Mouse (Mus musculus): ENCODE results near the gene Pdyn.

The Pdyn gene

DNA sequence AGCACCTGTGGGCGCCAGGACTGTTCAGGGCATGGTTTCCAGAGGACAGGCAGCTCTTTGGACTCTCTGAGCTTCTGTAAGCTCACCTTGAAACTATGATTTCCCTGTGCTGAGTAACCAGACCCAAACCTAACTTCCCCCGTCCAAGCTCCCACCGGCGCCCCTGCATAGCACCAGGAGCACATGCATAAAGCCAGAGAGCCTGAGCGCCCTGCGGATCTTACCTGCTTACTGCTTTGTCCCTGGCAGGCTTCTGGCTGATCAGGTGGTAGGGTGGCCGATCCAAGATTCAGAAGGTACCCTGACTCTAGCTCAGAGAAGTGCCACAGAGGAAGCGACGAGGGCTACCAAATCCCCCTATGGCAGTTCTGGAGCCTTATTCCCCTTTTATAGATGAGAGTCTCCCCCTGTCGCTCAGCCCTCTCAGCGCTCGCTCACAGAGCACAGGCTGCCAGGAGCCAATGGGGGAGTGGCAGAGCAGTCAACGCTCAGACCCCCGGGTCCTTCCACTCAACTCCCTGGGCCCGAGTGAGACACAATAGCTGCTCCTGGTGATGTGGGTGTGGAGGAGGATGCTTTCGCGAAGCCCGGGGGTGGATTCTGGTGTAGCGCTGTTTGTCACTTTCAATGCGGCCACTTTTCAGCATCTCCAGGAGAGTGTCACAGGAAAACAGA is at the start of gene Pdyn:
Pdyn (minus strand) TSS at position 361 of the 675 bp plus-strand sequence.
- no peak for DNase-seq (ENCODE audit: low read depth, low spot score)

DNA sequence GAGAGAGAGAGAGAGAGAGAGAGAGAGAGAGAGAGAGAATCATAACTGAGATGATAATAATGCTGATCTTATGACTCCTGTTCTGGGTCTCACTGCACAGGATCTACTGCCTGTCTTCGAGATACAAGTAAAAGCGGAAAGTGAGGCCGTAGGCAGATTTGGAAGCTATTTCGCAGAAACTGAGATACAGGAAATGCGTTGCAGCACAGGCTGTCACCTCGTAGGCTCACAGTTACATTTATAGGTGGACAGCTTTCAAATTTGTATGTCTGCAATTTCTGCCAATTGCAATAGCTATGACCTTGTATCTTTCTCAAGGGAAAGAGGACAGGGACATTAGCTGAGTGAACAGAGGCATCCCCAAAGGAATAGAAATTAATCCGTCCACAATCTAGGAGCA is 42.4 kb upstream of the Pdyn start:
- no peak for DNase-seq (ENCODE audit: low read depth, low spot score)

DNA sequence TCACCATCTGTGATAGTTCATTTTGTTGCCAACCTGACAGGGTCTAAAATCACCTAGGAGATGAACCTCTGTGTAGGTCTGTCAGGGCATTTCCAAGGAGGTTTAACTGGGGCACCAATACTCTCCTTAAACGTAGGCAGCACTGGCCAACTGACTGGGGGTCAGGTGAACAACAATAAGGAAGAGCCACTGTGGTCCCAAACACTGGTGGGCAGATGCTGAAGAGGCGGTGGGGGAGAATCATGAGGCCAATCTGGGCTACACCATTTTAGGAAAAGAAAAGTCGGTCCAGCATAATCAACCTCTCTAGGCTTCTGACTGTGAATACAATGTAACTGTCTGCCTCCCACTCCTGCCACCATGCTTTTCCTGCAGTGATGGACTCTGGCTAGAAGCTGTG is 40.9 kb upstream of the Pdyn start:
- DNase-seq (ENCODE audit: low read depth, low spot score): no peak

DNA sequence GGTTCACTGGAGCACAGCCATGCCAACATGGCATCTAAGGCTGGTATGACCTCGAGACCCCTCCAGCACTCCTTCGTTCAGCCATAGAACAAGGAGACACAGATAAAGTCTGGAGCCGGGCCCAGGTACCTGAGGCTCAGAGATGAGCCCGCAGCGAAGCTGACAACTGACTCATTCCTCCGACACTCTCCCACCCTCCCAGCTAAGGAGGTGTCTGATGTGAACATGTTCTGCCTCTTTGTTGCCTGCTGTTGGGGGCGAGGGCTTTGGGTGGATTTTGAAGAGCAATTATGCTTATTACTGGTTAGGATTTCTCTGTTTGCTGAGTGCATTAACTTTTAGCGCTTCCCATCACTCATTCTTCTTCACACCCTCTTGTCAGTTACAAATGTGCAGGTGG is 34.4 kb upstream of the Pdyn start:
- no peak for DNase-seq (ENCODE audit: low read depth, low spot score)

DNA sequence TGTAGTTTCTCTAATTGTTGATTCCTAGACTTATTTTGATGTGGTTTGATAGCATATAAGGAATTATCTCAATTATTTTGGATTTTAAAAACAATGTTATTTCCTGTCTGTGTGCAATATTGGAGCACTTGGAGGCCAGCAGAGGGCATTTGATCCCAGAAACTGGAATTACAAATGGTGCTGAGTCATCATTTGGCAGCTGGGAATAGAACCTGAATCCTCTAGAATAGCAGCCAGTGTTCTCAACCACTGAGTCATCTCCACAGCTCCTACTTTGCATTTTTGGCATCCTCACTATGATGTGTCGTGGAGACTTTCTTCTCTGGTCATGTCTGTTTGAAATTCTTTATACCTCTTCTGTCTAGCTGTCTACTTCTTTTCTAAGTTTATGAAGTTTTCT is 30.0 kb upstream of the Pdyn start:
- DNase-seq (ENCODE audit: low read depth, low spot score): peak; percentile 92

DNA sequence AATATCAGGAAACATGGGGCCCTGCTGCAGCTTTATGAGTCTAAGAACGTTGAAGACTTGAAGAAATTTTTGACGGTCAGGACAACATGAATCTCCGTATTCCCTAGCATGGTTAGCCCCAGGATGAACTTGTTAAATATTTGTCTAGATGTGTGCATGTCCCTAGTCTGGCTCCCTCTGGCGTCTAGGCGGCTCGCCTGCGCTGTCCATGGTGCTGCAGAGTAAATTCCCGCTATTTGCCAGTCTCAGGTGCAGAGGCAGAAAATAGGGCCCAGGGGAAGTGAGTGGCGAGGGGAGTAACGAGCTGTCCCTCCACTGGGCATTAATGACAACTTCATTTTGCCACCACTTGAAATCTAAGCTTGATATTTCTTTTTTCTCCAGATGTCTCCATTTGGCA is 16.0 kb upstream of the Pdyn start:
- peak; percentile 58 for DNase-seq (ENCODE audit: low read depth, low spot score)

DNA sequence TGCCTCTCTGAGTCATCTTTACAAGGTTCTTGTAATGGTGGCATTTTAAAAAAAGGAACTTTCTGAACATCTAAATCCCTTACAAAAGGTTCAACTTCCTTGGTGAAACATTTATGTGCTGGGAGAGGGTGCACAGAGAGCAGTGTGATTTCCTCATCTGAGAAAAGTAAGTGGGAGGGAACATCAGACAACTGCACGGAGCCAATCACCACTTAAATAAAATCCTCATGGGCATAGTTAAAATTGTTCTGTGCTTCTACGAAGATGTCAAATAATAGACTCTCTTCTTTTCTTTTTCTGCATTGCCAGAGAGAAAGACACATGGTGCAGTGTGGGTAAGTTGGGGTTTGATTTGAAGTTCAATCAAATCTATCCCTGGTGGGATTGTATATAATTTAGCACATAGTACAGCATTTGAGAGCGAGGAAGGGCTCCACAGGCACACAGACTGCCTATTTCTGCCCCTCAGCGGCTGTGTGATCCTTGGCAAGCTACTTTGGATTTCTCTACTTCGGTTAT is 13.4 kb upstream of the Pdyn start:
- no peak for DNase-seq (ENCODE audit: low read depth, low spot score)

DNA sequence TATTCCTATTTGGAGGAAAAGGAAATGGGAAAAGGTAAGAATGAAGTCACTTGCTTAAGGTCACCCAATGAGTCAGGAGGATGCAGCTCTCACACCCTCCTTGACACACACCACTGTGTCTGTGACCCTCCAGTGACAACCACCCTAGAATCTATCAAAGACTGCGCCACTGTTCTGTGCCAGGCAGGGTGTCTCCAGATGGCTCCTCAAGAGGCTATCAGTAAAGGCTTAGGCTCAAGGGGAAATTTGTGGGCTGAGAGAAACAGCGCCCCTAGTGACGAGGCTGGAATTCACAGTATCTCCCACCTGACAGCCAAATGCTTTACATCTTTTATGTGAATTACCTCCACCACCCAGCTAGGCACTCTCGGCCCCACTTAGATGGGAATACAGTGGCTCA is 3.6 kb downstream of the Pdyn start:
- DNase-seq (ENCODE audit: low read depth, low spot score): peak; percentile 53

DNA sequence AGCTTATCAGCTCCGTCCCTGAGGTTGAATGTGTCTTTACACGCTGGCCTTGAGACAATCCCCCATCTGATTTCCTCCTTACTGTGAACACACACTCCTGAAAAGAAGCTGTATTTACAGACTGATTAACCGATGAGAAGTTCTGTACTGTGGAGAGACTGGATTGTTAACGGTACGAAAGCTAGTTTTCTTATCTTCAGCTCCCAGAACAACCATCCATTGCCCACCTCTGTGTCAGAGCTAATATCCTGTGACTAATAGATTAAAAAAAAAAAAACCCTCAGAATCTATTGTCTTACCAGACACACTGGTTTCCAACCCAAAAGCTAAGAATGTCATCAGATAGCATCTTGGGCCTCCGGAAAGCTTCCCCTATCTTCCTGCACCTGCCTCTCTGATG is 5.3 kb downstream of the Pdyn start:
- DNase-seq (ENCODE audit: low read depth, low spot score): no peak

DNA sequence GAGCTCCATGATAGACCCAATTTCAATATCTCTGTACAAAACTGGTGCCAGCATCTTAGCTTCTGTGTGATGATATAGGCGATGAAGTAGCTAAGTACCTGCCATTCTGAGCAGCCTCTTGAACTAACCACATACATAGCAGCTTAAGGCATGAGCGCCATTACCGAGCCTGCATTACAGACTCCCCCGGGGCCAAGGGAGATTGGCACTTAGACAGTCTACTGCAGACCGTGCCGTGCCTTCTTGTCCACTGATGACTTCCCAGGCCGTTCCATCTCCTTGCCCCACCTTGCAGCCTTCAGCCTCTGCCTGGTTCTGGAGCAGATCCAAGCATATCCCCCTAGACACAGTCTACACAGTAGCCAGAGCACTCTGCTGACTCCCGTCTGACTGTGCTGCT is 7.0 kb downstream of the Pdyn start:
- no peak for DNase-seq (ENCODE audit: low read depth, low spot score)

DNA sequence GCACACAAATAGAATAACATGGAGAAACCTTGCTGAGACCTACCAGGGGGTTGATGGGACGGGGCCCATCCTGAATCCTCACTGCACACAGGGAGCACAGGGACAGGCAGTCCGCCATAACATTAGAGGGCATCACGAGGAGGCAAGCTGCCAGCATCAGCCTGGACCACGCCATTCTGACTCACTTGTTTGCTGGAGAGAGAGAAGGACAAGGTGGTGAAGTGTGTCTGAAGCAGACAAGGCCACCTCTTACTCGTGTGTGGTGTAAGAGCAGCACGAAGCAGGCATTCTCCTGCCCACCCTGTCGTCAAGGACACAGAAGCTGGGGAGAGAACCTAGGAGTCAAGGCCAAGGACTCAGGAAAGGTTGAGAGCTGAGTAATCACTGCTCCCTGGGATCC is 9.9 kb downstream of the Pdyn start:
- DNase-seq (ENCODE audit: low read depth, low spot score): peak; percentile 7

DNA sequence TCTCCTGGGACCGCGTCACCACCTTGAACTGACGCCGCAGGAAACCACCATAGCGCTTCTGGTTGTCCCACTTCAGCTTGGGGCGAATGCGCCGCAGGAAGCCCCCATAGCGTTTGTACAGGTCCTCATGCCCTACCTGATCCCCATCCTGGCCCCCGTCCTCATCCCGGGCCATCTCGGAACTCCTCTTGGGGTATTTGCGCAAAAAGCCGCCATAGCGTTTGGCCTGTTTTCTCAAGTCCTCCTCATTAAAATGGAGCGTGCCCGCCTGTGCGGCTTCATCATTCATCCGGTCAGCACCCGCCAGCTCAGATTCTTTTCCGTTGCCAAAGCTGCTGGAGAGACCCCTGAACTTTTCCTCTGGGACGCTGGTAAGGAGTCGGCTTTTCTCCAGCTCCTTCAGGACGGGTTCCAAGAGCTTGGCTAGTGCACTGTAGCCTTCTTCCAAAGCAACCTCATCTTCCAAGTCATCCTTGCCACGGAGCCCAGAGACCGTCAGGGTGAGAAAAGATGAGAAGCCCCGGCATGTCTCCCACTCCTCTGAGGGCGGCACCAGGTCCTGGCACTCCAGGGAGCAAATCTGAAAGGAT is 11.5 kb downstream of the Pdyn start:
- no peak for DNase-seq (ENCODE audit: low read depth, low spot score)

DNA sequence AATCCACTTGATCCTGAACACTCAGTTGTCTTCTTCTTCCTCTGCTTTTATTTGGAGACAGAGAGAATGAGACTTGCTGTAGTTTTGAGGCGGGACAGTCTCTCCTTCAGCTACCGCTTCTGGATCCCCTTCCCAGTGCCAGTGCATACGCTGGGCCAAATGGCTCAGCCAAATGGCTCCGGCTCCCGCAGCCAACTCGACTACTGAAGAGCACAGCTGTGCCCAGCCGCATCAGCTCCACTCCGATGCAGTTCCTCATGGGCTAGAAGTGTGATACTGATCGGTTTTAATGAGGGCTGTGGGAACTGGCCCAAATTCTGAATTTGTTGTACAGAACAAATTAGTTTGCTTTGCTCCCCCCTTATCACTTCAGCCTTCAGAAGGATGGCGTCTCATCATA is 12.7 kb downstream of the Pdyn start:
- no peak for DNase-seq (ENCODE audit: low read depth, low spot score)

DNA sequence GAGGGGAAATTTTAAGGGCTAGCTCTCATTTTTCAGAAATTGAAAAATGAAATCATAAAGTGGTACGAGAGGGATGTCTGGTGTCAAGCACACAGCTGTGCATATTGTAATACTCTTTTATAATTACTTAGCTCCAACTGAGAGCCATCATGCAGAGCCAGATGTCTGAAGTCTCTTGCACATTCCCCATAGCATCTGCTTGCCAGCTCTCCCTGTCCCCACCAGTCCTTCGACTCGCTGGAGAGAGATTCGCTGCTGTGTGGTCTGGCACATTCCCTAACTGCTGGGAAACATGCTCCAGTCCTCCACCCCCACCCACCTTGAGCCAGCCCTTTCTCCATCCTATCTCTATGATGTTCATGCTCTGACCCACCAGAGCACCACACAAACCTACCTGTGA is 15.6 kb downstream of the Pdyn start:
- DNase-seq (ENCODE audit: low read depth, low spot score): no peak

DNA sequence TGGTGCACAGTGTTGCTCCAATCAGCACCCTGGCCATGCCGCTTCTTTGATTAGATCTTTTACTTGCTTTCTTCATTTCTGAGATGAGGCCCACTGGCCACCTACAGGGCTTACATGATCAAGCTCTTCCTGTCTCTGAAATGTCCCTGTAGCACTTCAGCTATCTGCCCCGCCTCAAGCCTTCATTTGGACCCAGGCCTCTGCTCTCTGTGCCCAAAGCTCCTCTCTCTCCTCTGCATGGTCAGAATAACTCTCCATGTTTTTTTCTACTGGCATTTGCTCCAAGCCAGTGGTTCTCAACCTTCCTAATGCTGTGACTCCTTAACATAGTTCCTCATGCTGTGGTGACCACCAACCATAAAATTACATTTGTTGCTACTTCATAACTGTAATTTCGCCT is 19.4 kb downstream of the Pdyn start:
- no peak for DNase-seq (ENCODE audit: low read depth, low spot score)

DNA sequence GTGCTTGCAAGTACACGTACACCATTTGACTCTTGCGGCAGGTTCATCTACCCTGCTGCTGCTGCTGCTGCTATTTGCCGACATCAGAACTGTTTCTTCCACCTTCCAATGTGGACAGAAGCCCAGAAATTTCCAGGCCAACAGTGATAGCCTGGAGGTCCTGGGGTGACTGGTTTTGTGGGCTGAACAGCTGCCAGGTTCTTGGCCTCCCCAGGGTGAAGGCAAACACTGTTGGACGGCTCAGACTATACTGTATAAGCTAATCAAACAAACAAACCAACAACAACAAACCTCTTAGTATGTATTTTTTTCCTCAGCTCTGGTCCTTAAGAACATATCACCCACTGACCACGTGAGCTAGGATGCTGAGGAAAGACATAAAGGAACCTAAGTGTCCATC is 20.6 kb downstream of the Pdyn start:
- no peak for DNase-seq (ENCODE audit: low read depth, low spot score)

DNA sequence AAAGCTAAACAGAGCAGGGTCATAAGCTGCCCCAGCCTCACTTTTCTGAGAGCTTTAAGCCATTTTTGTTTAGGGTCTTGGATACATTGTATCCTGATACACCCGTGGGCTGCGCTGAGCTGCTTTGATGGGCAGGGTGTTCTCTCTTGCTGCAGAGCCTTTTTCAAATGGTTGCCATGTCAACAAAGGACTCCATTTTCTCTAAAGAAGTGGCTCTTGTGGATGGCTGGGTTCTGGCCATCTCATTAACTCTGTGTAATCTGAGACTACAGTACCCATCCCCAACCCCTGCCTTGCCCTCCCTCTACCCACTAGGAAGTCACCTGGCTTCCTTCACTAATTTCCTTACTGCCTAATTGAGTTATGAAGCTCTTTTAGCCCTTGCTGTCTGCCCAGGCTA is 22.0 kb downstream of the Pdyn start:
- DNase-seq (ENCODE audit: low read depth, low spot score): no peak

DNA sequence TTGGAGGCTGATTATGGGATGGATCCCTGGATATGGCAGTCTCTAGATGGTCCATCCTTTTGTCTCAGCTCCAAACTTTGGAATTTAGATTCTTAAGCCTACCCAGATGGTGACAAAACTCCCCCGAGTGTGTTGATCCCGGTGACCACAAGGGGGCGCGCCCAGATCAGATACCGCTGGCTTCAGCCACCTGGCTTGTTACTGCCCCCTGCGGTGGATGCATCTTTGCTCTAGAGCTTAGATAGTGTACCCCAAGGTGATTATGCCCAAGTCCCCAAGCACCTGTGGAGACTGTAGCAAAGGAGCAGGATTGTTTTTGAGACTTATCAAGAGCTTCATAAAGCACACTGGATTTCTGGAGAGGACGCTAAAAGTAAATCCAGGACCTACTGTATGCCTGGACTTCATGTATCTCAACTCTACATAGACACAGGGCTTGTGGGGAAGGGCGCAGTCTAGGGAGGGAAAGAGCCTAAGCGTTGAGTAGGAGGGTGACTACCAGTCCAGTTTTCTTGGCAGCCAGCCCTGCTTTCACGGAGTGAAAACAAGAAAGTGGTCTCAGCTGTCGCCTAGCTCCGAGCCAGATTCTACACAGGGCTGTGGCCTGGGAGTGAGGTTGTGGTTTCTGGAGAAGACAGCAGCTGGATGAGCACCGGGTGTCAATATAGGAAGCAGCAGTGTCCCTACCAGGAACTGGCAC is 24.6 kb downstream of the Pdyn start:
- DNase-seq (ENCODE audit: low read depth, low spot score): peak; percentile 88

DNA sequence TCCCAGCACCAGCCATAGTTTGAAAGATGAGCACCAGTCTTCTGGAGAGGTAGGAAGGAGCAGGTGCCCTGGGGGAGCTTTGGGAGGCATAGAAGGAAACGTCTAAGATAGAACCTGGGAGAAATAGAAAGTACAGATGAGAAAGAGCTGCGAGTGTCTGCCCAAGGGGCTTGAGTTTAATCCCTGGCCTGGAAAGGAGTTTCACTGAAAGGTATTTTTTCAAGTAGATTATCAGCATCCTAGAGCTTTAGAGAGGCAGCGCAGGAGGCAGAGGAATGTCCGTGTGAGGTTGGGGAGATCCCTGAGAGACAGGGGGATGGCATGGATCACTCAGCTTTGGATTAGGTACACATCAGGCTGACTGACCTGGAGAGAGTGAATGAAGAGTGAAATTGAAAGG is 27.7 kb downstream of the Pdyn start:
- no peak for DNase-seq (ENCODE audit: low read depth, low spot score)

DNA sequence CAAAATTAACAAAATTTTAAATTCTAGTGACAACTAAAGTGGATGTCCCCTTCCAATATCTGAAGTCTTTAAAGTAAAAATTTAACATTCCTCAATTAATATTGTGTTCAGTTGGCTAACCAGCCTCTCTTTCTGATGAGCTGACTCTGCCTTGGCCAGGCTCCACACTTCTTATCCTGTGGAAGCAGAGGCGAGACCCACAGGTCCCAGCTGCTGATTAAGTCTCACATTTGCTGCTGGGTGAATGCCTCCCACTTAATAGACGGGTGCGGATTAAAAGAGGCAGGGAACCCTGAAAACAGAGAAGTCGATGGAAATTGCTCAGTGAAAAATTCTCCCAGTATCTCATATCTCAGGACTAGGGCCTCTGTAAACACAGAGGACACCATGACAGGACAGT is 37.2 kb downstream of the Pdyn start:
- no peak for DNase-seq (ENCODE audit: low read depth, low spot score)

DNA sequence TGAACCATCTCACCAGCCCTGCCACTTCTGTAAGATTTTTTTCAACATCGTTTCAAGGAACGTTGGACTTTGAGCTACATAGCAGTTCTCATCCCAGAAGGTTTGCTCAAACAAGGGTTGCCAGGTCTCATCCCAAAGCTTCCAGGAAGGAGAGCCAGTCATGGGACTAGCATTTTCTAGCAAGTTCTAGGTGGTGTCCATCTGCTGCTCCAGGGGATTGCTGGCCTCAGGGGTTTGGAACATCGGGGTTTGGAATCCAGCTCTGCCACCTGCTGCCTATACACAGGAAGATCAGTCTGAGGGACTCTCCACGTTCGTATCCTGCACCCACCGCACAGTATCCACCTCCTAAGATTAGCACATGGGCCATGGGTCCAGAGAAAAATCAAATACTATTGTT is 39.6 kb downstream of the Pdyn start:
- peak; percentile 6 for DNase-seq (ENCODE audit: low read depth, low spot score)

DNA sequence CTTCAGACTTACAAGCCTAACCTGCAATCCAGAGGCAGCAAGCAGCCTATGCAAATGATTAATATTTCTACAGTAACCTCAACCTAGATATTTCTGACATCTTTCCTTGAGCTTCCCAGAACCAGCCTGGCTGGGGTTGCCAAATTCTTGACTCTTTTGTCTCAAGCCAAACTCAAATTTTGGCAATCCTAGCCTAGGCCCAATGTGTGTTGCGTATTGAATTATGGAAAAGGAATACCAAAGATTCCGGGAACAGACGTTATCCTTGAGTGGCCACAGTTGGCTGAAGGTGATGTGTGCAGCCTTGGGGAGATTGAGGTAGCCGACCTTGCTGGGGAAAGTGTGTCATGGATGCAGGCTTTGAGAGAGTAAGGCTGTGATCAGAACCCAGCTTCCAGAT is 40.8 kb downstream of the Pdyn start:
- no peak for DNase-seq (ENCODE audit: low read depth, low spot score)

DNA sequence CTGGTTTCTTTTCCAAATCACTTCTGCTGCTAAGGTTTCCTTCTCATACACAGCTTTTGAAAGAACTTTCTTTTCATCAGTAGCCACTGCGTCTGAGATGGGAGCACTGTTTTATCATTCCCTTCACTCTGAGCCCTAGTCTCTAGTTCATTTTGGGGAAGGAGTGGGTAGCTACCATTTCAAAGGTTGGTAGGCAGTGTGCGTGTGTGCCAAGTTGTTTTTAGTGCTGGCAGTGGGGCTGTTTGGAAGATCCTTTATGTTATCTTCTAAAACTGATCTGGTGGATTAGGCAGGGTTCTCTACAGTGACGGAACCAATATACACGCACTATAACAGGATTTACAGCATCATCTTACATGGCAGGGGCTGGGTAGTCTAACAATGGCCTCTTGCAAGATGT is 44.6 kb downstream of the Pdyn start:
- DNase-seq (ENCODE audit: low read depth, low spot score): no peak
